Mouse (Mus musculus) v-Abl transformed pro-B cells (cell line): ENCODE measurements around the gene Tgif1.

Experiments
- in situ Hi-C, 2 experiments: fragments of 400-800 bp; cut with MboI; formaldehyde crosslinking; loops; one replicate each; pipeline ENCODE4 v1.15.1; 2025; ENCODE audit not compliant: unreplicated experiment in 2 of 2

Gene Tgif1

GRCm38 (mm10) chr17:70826227-70826626, 27.1 kb downstream of the Tgif1 start:
- in situ Hi-C loops = no loop called here

GRCm38 (mm10) chr17:70823083-70823482, 30.3 kb downstream of the Tgif1 start:
- in situ Hi-C loops = no loop called here

GRCm38 (mm10) chr17:70817862-70818451, 35.4 kb downstream of the Tgif1 start:
- in situ Hi-C loops = no loop called here

GRCm38 (mm10) chr17:70815001-70815400, 38.3 kb downstream of the Tgif1 start:
- in situ Hi-C loops = no loop called here

GRCm38 (mm10) chr17:70810795-70811194, 42.6 kb downstream of the Tgif1 start:
- in situ Hi-C loops = no loop called here

- in situ Hi-C loops = no loop called here
Observed at GRCm38 (mm10) chr17:70809776-70810175, 43.6 kb downstream of the Tgif1 start.

- in situ Hi-C loops = no loop called here
Observed at GRCm38 (mm10) chr17:70808837-70809236, 44.5 kb downstream of the Tgif1 start.

GRCm38 (mm10) chr17:70807885-70808284, 45.5 kb downstream of the Tgif1 start:
- in situ Hi-C loops = no loop called here

- in situ Hi-C loops = no loop called here
Observed at GRCm38 (mm10) chr17:70806600-70806999, 46.7 kb downstream of the Tgif1 start.

GRCm38 (mm10) chr17:70805866-70806265, 47.5 kb downstream of the Tgif1 start:
- in situ Hi-C loops = no loop called here

GRCm38 (mm10) chr17:70802022-70802421, 51.3 kb downstream of the Tgif1 start:
- in situ Hi-C loops = no loop called here

GRCm38 (mm10) chr17:70799266-70799665, 54.1 kb downstream of the Tgif1 start:
- in situ Hi-C loops = no loop called here

- in situ Hi-C loops = no loop called here
Observed at GRCm38 (mm10) chr17:70797773-70798045, 55.6 kb downstream of the Tgif1 start.

- in situ Hi-C loops = no loop called here
Observed at GRCm38 (mm10) chr17:70796940-70797772, 56.2 kb downstream of the Tgif1 start.

- in situ Hi-C loops = no loop called here
Observed at GRCm38 (mm10) chr17:70795196-70795595, 58.1 kb downstream of the Tgif1 start.

- in situ Hi-C loops = no loop called here
Observed at GRCm38 (mm10) chr17:70794722-70795121, 58.6 kb downstream of the Tgif1 start.

GRCm38 (mm10) chr17:70794291-70794690, 59.1 kb downstream of the Tgif1 start:
- in situ Hi-C loops = no loop called here
